Mouse (Mus musculus): ENCODE results near the gene Nrbp1. TPM values are rescaled to one million over a fixed set of nuclear protein-coding genes. Genes with fewer than 3 reads are reported as not detected.

Gene Nrbp1
- polyA plus RNA-seq, 1 experiment from 2014 or later, result 167 TPM

DNA sequence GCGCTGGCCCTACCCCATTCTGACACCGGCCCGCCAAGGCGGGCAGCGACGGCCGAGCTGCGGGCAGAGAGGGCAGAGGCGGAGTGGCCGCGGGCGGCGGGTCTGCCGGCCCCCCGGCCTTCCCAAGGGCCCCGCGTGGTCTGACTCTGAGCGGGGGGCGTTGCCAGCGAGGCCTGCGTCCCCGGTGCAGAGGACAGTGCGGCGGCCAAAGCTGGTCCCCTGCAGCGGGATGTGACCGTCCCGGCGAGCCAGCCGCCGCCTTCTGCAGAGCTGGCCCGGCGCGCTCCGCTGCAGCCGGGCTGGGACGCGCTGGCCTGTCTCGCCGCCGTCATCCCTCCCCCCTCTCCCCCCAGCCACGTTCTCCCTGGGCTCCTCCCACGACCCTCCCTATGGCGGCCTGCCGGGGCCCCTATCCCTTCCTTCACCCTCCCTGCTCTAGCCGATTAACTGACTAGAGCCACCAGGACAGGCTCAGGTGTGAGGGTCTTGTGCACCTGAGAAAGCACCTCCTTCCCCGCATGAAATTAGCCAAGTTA is 55.0 kb downstream of the Nrbp1 start, which contains the start of gene Fndc4:
Gene Fndc4, minus strand, starts transcription at position 475 of the 536 bp plus-strand sequence.
- H3K9ac ChIP-seq (ENCODE audit: low read depth, low read length), result peak within 1 kb of the TSS; percentile 99
- H3K36me3 ChIP-seq (ENCODE audit: control insufficient read depth, insufficient read depth, low read length), result peaks cover 7% of the 10 kb centered on the region; the same call in 1 of the 2 replicates
- peak within 1 kb of the TSS; percentile 84 for H3K4me2 ChIP-seq (ENCODE audit: low read length)
- H3K27ac ChIP-seq (ENCODE audit: low read depth, low read length), result peak within 1 kb of the TSS; percentile 87
- H3K4me3 ChIP-seq (ENCODE audit: low read length), result peak within 1 kb of the TSS; percentile 88
- peaks cover 16% of the 10 kb centered on the region for H3K4me1 ChIP-seq (ENCODE audit: control insufficient read depth, insufficient read depth, low read depth, low read length)
- peak; percentile 82 for ATAC-seq
- H3K27me3 ChIP-seq (replicated peaks; ENCODE audit: control insufficient read depth, insufficient read depth, low read length), result no peaks in the 10 kb centered on the region
- WGBS, result 0% methylated on average over 46 of the region's 46 CpGs
- no peaks in the 10 kb centered on the region for H3K9me3 ChIP-seq (ENCODE audit: control insufficient read depth, low read length)

DNA sequence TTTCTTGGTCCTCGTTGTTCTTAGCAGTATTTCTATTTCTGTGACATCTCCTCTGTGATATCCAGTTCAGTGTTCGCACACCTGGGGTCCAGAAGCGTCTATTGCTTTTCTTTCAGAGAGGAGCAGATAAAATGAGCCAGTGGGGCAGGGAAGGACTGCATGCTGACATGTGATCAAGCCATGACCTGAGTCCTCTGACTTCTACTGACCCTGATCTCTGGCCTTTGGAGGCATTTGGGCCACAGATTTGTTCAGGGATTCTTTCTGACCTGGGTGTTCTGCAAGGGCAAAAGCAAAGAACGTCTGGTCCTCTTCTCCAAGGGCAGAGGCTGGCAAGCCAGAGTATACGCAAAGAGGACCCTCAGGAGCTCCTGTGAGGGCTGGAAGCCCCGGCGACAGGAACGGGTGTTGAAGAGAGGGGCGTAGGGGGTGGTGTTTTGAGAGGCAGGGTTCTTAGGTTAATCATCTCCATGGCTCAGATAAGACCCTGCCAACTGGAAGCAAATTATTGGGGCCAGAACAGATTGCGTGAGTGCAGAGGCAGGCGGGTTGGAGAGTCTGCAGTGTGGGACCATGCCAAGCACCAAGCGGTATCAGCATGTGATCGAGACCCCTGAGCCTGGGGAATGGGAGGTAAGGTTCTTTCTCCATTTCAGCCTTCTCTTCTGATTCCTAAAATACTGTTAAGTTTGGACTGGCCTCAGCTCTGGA is 56.5 kb downstream of the Nrbp1 start, which contains the start of gene Gckr:
Gene Gckr, plus strand, starts transcription at position 397 of the 711 bp plus-strand sequence.
- H3K4me2 ChIP-seq (ENCODE audit: low read length), result peak within 1 kb of the TSS; percentile 84
- 76% methylated on average over 13 of the region's 13 CpGs for WGBS
- H3K4me1 ChIP-seq (ENCODE audit: control insufficient read depth, insufficient read depth, low read depth, low read length), result peaks cover 13% of the 10 kb centered on the region
- H3K9me3 ChIP-seq (ENCODE audit: control insufficient read depth, low read length), result no peaks in the 10 kb centered on the region
- no peak for ATAC-seq
- H3K27ac ChIP-seq (ENCODE audit: low read depth, low read length), result no peak within 1 kb of the TSS
- H3K9ac ChIP-seq (ENCODE audit: low read depth, low read length), result peak within 1 kb of the TSS; percentile 99
- peak within 1 kb of the TSS; percentile 88 for H3K4me3 ChIP-seq (ENCODE audit: low read length)
- no peaks in the 10 kb centered on the region for H3K27me3 ChIP-seq (replicated peaks; ENCODE audit: control insufficient read depth, insufficient read depth, low read length)
- peaks cover 7% of the 10 kb centered on the region; the same call in 1 of the 2 replicates for H3K36me3 ChIP-seq (ENCODE audit: control insufficient read depth, insufficient read depth, low read length)

DNA sequence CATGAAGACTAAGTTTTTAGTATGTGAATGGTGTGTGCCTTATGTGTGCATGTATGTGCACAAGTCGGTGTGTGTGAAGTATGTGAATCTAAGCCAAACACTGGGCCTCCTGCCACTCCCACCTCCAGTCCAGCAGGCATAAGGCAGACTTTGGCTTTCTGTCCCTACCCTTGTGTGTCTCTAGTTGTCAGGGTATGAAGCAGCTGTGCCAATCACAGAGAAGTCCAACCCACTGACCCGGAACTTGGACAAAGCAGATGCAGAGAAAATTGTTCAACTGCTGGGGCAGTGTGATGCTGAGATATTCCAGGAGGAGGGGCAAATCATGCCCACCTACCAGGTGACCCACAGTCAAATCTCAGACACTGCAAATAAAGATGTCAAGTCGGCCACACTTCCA is 57.3 kb downstream of the Nrbp1 start:
- H3K4me1 ChIP-seq (ENCODE audit: control insufficient read depth, insufficient read depth, low read depth, low read length), result peaks cover 13% of the 10 kb centered on the region
- H3K27me3 ChIP-seq (replicated peaks; ENCODE audit: control insufficient read depth, insufficient read depth, low read length), result no peaks in the 10 kb centered on the region
- H3K9ac ChIP-seq (ENCODE audit: low read depth, low read length), result no peak overlapping the region
- ATAC-seq, result no peak
- WGBS, result 77% methylated on average over 3 of the region's 3 CpGs
- H3K9me3 ChIP-seq (ENCODE audit: control insufficient read depth, low read length), result no peaks in the 10 kb centered on the region
- no peak overlapping the region for H3K27ac ChIP-seq (ENCODE audit: low read depth, low read length)
- H3K4me2 ChIP-seq (ENCODE audit: low read length), result no peak overlapping the region
- H3K4me3 ChIP-seq (ENCODE audit: low read length), result no peak overlapping the region
- peaks cover 2% of the 10 kb centered on the region; the same call in 1 of the 2 replicates for H3K36me3 ChIP-seq (ENCODE audit: control insufficient read depth, insufficient read depth, low read length)

DNA sequence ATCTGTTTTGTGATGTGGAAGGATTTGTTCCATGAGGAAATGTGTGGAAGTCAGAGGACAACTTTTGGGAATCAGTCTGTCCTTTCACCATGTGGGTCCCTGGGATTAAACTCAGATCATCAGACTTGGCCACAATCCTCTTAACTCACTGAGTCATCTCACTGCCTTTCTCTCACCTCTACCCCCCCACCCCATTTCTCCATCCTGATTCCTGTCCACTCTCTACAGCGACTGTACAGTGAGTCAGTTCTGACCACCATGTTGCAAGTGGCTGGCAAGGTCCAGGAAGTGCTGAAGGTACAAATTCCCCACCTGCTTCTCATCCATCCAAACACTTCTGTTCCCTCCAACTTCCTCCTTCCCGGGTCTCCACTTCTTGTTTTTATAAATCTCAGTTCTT is 57.8 kb downstream of the Nrbp1 start:
- Histone ChIP-seq H3K9ac (ENCODE audit: low read depth, low read length) (no peak overlapping the region), H3K36me3 (ENCODE audit: control insufficient read depth, insufficient read depth, low read length) (no peaks in the 10 kb centered on the region)
- 61% methylated on average over 2 of the region's 2 CpGs for WGBS

More for the DNA sequence above, 57.8 kb downstream of the Nrbp1 start:
- ATAC-seq, result no peak
- H3K9me3 ChIP-seq (ENCODE audit: control insufficient read depth, low read length), result no peaks in the 10 kb centered on the region
- no peak overlapping the region for H3K4me2 ChIP-seq (ENCODE audit: low read length)
- H3K4me3 ChIP-seq (ENCODE audit: low read length), result no peak overlapping the region
- no peaks in the 10 kb centered on the region for H3K27me3 ChIP-seq (replicated peaks; ENCODE audit: control insufficient read depth, insufficient read depth, low read length)
- H3K27ac ChIP-seq (ENCODE audit: low read depth, low read length), result no peak overlapping the region
- H3K4me1 ChIP-seq (ENCODE audit: control insufficient read depth, insufficient read depth, low read depth, low read length), result peaks cover 13% of the 10 kb centered on the region

Other genes starting within 250 kb of the Nrbp1 start
- gene Atraid, start 192.6 kb upstream of the Nrbp1 start, polyA plus RNA-seq (2015; fragmentation: Nextera tagmentation; extraction: Ambion mirVana), result 174 and 195 TPM in 2 replicates
- 30.1 and 31.6 TPM in 2 replicates for gene Slc5a6, start 191.9 kb upstream of the Nrbp1 start, polyA plus RNA-seq (2015; fragmentation: Nextera tagmentation; extraction: Ambion mirVana)
- 11.6 and 16.8 TPM in 2 replicates for gene Cad, start 186.1 kb upstream of the Nrbp1 start, polyA plus RNA-seq (2015; fragmentation: Nextera tagmentation; extraction: Ambion mirVana)
- not detected in 2 replicates for gene Dnajc5g, start 134.6 kb upstream of the Nrbp1 start, polyA plus RNA-seq (2015; fragmentation: Nextera tagmentation; extraction: Ambion mirVana)
- 44.3 and 52.7 TPM in 2 replicates for gene Slc30a3, start 132.6 kb upstream of the Nrbp1 start, polyA plus RNA-seq (2015; fragmentation: Nextera tagmentation; extraction: Ambion mirVana)
- 1.00 TPM in 1 of 2 replicates, not detected in the other for gene Trim54, start 124.2 kb upstream of the Nrbp1 start, polyA plus RNA-seq (2015; fragmentation: Nextera tagmentation; extraction: Ambion mirVana)
- not detected in 2 replicates for gene Ucn, start 102.0 kb upstream of the Nrbp1 start, polyA plus RNA-seq (2015; fragmentation: Nextera tagmentation; extraction: Ambion mirVana)
- 56.1 and 61.1 TPM in 2 replicates for gene Mpv17, start 86.6 kb upstream of the Nrbp1 start, polyA plus RNA-seq (2015; fragmentation: Nextera tagmentation; extraction: Ambion mirVana)
- 2.1 and 2.2 TPM in 2 replicates for gene Gm29609, start 61.0 kb upstream of the Nrbp1 start, polyA plus RNA-seq (2015; fragmentation: Nextera tagmentation; extraction: Ambion mirVana)
- gene Gtf3c2, start 60.7 kb upstream of the Nrbp1 start, polyA plus RNA-seq (2015; fragmentation: Nextera tagmentation; extraction: Ambion mirVana), result 51.6 and 63.2 TPM in 2 replicates
- 120 and 124 TPM in 2 replicates for gene Snx17, start 47.6 kb upstream of the Nrbp1 start, polyA plus RNA-seq (2015; fragmentation: Nextera tagmentation; extraction: Ambion mirVana)
- gene Eif2b4, start 47.4 kb upstream of the Nrbp1 start, polyA plus RNA-seq (2015; fragmentation: Nextera tagmentation; extraction: Ambion mirVana), result 88.5 and 91.6 TPM in 2 replicates
- 12.3 and 14.0 TPM in 2 replicates for gene Zfp513, start 38.6 kb upstream of the Nrbp1 start, polyA plus RNA-seq (2015; fragmentation: Nextera tagmentation; extraction: Ambion mirVana)
- 172 and 185 TPM in 2 replicates for gene Ppm1g, start 20.2 kb upstream of the Nrbp1 start, polyA plus RNA-seq (2015; fragmentation: Nextera tagmentation; extraction: Ambion mirVana)
- 0.41 TPM in 1 of 2 replicates, not detected in the other for gene Gm9970, start 368 bp downstream of the Nrbp1 start, polyA plus RNA-seq (2015; fragmentation: Nextera tagmentation; extraction: Ambion mirVana)
- 3.1 and 3.2 TPM in 2 replicates for gene Krtcap3, start 10.8 kb downstream of the Nrbp1 start, polyA plus RNA-seq (2015; fragmentation: Nextera tagmentation; extraction: Ambion mirVana)
- 31.5 and 38.2 TPM in 2 replicates for gene Ift172, start 50.3 kb downstream of the Nrbp1 start, polyA plus RNA-seq (2015; fragmentation: Nextera tagmentation; extraction: Ambion mirVana)
- 102 and 105 TPM in 2 replicates for gene Fndc4, start 55.2 kb downstream of the Nrbp1 start, polyA plus RNA-seq (2015; fragmentation: Nextera tagmentation; extraction: Ambion mirVana)
- gene Gckr, start 56.6 kb downstream of the Nrbp1 start, polyA plus RNA-seq (2015; fragmentation: Nextera tagmentation; extraction: Ambion mirVana), result 0.25 and 0.26 TPM in 2 replicates
- 112 and 122 TPM in 2 replicates for gene Zfp512, start 211.6 kb downstream of the Nrbp1 start, polyA plus RNA-seq (2015; fragmentation: Nextera tagmentation; extraction: Ambion mirVana)
- 0.09 TPM in 1 of 2 replicates, not detected in the other for gene 4930548H24Rik, start 244.9 kb downstream of the Nrbp1 start, polyA plus RNA-seq (2015; fragmentation: Nextera tagmentation; extraction: Ambion mirVana)